Mouse (Mus musculus) kidney, adult 2 months (tissue): ENCODE data around the gene Arhgap31.

Experiments
- CTCF ChIP-seq: fragments of 200-500 bp; conservative IDR thresholded peaks from 2 replicates; pipeline ENCODE4 v1.5.1; 2011; ENCODE audit warnings: low read depth, mild to moderate bottlenecking, control low read depth, low read length, moderate library complexity, mixed read lengths; ENCODE audit not compliant: insufficient read depth, insufficient read length
- POLR2A ChIP-seq: fragments of 200-500 bp; IDR thresholded peaks from one replicate; pipeline ENCODE4 v1.6.1; 2011; ENCODE audit warnings: low read depth, low read length, control low read depth

GRCm38 (mm10) chr16:38571481-38571880 is 141.6 kb downstream of the Arhgap31 start:
- TF ChIP-seq CTCF (no peak), POLR2A (no peak)
